Mouse (Mus musculus): Measurements from ENCODE around the gene Slfn9.
"Not testable (repeated sequence)": the region's sequence is repeated elsewhere in the genome, so short reads cannot be mapped to it uniquely, and the experiment has no call there.

Slfn9 gene

DNA sequence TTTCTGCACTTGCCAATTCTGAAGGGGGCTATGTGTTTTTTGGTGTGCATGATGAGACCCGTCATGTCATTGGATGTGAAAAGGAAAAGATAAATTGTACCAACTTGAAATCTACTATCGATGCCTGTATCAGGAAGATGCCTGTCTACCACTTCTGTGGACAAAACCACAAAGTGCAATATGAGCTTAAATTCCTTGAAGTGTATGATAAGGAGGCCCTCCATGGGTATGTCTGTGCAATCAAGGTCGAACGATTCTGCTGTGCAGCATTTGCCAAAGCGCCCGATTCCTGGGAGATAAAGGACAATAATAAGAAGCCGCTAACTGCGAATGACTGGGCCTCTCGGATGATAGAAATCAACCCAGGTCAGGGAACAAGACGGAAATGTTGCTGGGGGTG is 34.7 kb downstream of the Slfn9 start:
- no peak for DNase-seq (ENCODE audit: low spot score)

DNA sequence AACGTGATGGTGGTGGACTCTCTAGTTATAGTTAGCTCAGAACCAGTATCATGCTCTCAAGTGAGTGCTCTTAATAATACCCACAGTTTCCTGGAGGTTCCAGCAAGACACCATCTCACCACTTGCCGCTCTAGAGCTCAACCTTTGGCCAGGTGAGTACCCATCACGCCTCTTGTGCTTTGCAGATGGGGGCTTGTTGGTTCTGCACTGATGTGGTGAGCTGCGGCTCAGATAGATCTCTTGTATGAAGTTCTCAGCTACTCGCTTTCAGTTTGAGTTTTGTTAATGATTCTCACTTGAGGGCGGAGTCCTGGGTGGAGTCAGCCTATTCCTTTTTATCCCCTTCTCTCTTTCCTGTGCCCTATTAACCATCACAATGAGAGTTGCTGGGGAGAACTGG is 37.0 kb downstream of the Slfn9 start:
- no peak for DNase-seq (ENCODE audit: low spot score)

DNA sequence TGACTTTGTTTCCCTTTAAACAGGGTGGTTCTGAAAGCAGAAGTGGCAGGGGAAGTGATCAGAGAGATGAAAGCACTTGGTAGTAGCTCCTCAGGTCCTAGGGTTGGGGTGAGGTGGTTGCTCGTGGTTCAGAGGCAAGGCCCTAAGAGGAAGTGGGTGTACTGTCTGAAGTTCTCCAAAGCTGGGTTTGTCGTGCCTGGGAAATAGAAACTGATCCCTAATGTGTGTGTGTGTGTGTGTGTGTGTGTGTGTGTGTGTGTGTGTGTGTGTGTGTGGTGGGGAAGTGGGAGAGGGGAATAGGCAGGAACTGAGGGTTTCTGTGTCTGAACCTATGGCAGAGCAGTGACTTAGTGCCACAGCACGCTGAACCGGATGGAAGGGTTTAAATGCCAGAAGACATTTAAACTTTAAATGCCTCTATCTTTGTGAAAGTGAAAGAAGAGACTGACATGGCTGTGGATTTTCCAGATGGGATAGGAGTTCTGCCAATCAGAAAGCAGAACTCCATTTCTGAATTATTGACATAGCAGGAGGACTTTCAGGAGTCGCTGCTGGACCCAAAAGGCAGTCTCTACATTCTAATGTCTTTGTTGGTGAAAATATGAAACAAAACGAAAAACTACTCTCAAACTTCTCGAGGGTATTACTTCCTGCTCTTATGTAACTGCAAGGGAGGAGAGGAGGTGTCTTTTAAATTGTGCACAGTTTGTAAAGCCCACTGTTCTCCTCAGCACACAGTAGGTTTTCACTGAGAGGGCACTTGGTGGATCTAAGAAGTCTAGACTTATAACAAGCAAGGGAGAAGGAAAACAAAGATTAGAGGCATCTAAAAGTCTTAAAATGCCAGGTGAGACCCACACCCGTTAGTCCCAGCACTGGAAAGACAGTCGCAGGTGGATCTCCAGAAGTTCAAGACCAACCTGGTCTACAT is 38.8 kb downstream of the Slfn9 start:
- no peak for DNase-seq (ENCODE audit: low spot score)

DNA sequence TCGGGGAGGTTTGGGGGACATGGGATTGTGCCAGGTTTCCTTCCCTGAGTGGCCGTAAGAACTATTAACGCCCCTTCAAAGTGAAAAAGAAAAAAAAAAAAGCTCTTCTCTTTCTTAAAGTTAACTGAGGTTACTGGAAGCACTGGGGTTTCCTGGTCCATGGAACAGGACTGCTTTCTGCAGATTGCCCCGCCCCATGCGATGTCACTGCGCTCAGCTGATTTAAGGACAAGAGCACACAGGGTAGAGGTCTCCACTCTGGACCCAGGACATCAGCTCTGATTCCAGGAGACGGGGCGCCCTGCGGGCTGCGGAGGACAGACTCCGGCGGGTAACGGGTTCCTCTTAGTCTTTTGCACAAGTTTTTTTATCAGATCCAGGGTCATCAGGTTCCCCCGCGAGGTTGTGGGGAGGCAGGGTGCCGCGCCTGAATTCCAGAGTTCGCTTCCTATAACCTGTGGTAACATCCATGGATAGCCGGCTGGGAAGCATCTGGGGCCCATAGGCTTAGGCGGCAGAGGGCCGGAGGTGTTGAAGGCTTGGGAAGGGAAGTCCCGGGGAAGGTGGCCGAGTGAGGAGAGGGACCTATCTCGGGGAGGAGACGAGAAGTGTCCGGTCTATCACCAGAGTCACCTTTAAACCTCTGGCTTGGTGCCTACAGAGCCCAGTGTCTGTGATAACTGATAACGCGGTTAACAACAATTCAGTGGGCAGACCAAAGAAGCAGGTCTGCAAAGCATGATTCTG is 39.6 kb downstream of the Slfn9 start:
- no peak for DNase-seq (ENCODE audit: low spot score)

DNA sequence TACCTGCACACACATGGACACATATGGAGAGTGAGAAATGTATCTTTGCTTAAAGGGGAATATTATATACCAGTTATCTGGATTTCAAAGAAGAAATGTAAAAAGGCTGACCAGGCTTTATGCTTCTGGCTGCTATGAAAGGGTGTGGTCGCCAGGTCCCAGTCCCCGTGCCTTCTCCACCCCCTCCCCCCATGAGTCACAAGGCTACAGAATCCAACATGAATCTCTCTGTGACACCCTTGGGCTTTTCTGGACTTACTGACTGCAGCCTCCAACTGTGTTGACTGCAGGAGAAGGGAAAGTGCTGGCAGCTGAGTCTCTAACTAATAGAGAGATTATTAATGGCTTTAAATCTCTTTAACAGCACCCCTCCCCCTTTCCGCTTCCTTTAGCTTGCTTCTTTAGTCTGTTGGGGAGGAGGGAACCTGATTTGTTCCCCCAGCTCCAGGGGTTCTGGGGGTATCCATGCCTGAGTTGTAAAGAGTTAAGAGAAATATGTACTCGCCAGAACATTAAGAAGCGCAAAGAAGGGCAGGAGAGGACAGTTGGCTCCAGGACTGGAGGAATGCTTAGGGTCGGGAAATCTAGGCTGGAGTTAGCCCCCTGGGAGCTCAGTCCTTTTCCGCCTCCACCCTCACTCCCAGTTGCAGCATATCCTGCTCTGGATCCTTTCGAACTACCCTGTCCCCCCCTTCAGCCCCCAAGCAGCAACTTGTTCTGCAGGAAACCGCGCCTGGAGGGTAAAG is 40.7 kb downstream of the Slfn9 start, which contains the start of gene Slfn5:
Gene Slfn5, plus strand, starts transcription at position 614 of the 746 bp plus-strand sequence.
- no peak for DNase-seq (ENCODE audit: low spot score)

DNA sequence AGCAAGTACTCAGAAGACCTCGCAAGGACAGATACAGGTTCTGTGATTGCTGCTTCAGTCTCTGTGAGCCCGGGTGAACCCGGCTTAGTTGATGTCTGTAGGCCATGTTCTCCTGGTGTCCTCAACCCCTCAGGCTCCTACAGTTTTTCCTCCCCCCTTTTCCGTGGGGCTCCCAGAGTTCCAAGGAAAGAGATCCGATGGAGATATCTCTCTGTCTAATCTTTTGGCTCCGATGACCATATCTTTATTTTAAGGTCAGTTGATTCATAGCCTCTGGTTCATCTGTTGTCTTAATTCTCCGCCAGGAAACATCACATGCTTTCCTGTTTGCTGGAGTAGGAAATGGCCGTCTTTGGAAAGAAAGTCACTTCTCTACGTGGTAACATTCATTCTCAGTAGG is 42.6 kb downstream of the Slfn9 start:
- no peak for DNase-seq (ENCODE audit: low spot score)

DNA sequence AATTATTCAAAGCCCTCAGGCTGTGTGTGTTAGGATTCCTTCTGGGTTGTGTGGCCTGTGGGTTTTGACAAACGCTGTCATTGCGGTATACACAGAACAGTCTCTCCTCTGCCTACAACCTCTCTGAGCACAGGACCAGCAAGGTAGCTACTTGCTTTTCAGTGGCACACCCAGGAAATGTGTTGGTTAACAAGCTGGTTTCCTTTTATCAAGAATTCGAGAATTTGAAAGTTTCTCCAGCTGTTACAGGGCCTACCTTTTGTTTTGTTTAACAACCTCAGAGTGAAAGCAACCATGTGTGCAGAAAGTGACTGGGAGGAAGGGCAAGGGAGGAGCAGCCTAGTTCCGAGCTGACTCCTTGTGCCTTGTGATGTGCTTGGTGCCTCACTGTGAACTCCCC is 44.2 kb downstream of the Slfn9 start:
- DNase-seq (ENCODE audit: low spot score), result no peak

DNA sequence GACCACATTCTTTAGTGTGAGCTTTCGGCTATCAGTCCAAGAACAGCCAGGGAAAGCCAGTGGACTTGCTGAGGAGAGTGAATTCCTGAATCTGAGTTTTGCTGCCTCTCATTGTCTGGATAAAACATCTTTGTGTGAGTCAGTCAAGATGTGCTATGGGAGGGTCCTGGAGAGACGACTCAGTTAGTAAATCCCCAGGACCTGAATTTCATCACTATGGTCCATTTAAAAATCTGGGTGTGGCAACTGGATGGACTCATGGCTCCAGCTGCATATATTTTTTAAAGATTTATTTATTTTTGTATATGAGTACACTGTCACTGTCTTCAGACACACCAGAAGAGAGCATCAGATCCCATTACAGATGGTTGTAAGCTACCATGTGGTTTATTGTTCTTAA is 46.0 kb downstream of the Slfn9 start:
- no peak for DNase-seq (ENCODE audit: low spot score)

DNA sequence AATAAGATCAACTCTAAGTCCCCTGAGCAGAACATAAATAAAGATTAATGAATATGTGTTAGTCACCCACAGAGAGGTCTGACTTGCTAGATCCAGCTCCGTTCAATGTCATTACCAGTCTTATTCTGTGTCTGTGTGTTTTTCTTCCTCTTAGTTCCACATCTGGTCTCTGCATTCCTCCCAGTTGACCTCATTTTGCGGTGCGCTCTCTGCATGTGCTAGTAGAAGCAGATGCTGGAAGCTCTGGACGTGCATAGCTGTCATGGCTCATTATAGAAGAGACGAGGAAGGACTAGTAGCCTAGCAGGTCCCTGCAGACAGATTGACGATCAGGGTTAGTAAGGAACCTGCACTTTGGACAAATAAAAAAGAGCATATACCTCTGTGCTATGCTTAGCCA is 48.3 kb downstream of the Slfn9 start:
- DNase-seq (ENCODE audit: low spot score), result no peak

DNA sequence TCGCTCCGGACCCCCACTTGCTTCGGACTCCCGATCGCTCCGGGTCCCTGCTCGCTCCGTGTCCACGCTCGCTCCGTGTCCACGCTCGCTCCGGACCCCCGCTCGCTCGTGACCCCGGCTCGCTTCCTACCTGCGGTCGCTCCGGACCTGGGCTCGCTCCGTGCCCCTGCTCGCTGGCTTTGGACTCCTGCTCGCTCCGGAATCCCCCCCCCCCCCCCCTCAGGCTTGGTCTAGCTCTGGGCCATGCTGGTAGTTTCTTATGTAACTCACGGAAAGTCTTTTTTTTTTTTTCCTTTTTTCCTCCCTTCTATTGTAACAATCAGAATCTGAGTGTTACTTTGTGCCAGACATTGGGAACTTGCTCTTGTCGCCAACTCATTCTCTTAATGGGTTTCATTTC is 58.4 kb downstream of the Slfn9 start:
- DNase-seq (ENCODE audit: low spot score), result no peak

DNA sequence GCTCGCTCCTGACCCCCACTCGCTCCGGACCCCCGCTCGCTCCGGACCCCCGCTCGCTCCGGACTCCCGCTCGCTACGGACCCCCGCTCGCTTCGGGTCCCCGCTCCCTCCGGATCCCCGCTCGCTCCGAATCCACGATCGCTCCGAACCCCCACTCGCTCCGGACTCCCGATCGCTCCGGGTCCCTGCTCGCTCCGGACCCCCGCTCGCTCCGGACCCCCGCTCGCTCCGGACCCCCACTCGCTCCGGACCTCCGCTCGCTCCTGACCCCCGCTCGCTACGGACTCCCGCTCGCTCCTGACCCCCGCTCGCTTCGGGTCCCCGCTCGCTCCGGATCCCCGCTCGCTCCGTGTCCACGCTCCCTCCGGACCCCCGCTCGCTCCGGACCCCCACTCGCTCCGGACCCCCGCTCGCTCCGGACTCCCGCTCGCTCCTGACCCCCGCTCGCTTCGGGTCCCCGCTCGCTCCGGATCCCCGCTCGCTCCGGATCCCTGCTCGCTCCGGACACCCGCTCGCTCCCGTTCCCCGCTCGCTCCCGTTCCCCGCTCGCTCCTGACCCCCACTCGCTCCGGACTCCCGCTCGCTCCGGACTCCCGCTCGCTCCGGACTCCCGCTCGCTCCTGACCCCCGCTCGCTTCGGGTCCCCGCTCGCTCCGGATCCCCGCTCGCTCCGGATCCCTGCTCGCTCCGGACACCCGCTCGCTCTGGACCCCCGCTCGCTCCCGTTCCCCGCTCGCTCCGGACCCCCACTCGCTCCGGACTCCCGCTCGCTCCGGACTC is 59.8 kb downstream of the Slfn9 start:
- DNase-seq (ENCODE audit: low spot score), result not testable (repeated sequence)

DNA sequence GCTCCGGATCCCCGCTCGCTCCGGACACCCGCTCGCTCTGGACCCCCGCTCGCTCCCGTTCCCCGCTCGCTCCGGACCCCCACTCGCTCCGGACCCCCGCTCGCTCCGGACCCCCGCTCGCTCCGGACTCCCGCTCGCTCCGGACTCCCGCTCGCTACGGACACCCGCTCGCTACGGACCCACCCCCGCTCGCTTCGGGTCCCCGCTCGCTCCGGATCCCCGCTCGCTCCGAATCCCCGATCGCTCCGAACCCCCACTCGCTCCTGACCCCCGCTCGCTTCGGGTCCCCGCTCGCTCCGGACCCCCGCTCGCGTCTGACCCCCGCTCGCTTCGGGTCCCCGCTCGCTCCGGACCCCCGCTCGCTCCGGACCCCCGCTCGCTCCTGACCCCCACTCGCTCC is 60.5 kb downstream of the Slfn9 start:
- DNase-seq (ENCODE audit: low spot score), result not testable (repeated sequence)

DNA sequence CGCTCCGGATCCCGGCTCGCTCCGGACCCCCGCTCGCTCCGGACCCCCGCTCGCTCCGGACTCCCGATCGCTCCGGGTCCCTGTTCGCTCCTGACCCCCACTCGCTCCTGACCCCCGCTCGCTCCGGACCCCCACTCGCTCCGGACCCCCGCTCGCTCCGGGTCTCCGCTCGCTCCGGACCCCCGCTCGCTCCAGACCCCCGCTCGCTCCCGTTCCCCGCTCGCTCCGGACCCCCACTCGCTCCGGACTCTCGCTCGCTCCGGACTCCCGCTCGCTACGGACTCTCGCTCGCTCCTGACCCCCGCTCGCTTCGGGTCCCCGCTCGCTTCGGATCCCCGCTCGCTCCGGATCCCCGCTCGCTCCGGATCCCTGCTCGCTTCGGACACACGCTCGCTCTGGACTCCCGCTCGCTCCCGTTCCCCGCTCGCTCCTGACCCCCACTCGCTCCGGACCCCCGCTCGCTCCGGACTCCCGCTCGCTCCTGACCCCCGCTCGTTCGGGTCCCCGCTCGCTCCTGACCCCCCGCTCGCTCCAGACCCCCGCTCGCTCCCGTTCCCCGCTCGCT is 61.2 kb downstream of the Slfn9 start:
- DNase-seq (ENCODE audit: low spot score), result not testable (repeated sequence)

DNA sequence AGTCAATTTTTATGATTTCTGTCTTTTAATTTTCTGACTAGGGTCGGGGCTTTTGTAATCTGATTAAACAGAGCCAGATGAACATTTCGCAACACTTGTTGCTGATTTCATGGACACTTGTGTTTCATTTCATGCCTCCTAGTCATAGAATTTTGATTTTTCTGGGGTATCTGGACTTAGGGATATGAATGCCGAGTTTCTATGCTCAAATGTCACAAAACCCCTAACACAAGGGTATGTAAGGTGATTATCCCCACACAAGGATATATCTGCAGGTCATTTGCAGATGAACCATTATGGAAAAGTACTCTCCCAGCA is 62.0 kb downstream of the Slfn9 start:
- DNase-seq (ENCODE audit: low spot score), result no peak

DNA sequence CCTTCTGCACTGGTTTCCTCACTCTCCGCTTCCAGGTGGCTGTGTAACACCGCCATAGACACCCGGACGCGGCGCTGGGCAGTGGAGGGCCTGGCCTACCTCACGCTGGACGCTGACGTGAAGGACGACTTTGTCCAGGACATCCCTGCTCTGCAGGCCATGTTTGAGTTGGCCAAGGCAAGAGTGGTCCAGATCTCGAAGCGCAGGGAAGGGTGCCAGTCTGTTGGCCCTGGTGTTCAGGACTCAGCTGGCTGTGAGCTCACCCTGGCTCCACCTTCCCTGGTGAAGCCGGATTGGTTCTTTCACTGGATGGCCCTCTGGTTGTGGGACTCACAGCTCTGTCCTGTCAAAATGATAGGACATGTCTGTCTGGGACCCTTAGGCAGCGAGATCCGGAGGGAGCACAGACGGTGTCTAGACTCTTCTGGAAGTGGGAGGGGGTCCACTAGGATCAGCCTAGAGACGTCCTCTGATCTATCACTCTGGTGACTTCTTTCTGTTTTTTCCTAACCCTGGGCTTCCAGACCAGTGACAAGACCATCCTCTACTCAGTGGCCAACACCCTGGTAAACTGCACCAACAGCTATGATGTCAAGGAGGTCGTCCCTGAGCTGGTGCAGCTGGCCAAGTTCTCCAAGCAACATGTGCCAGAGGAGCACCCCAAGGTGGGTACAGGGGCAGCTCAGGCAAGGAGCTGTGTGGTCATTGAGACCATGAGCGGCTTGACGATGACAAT is 62.6 kb downstream of the Slfn9 start:
- no peak for DNase-seq (ENCODE audit: low spot score)

Measured in ovary, adult 18-20 months (tissue).